ENCODE assay signal across 8 mouse cellular contexts in genomic region chr12:74284020-74284684, GRCm38 (mm10). TPM values are rescaled to one million over a fixed set of nuclear protein-coding genes. Genes with fewer than 3 reads are reported as not detected.
DNase-seq lines count a peak whose midpoint lies in the region; ATAC-seq lines count a peak whose summit lies in the region.

No protein-coding gene starts in this region.

- peak; percentile 98 for ATAC-seq in forebrain, embryonic 13.5 days
- ATAC-seq in heart, embryonic 16.5 days (replicated peaks; ENCODE audit: extremely low read depth, insufficient read depth, low FRiP score) = peak; percentile 96
- peak; percentile 80 for ATAC-seq in liver, embryonic 11.5 days (replicated peaks; ENCODE audit: low FRiP score)
- peak; percentile 93 for ATAC-seq in neural tube, embryonic 11.5 days (ENCODE audit: insufficient read depth, low FRiP score, low TSS enrichment)

- peaks cover 16% of the 10 kb centered on the region for H3K4me1 ChIP-seq in forebrain, embryonic 13.5 days
- peaks cover 6% of the 10 kb centered on the region for H3K4me1 ChIP-seq in heart, embryonic 16.5 days (ENCODE audit: control insufficient read depth, insufficient read depth, low read length)
- H3K4me1 ChIP-seq in liver, embryonic 11.5 days (replicated peaks; ENCODE audit: control insufficient read depth, insufficient read depth, low read length) = no peaks in the 10 kb centered on the region
- H3K4me1 ChIP-seq in neural tube, embryonic 11.5 days (ENCODE audit: control insufficient read depth, insufficient read depth, low read length) = no peaks in the 10 kb centered on the region

- H3K27me3 ChIP-seq in forebrain, embryonic 13.5 days = peaks cover 11% of the 10 kb centered on the region; the same call in 1 of the 2 replicates
- H3K27me3 ChIP-seq in heart, embryonic 16.5 days (ENCODE audit: control insufficient read depth, insufficient read depth, low read length) = peaks cover 28% of the 10 kb centered on the region
- H3K27me3 ChIP-seq in liver, embryonic 11.5 days (replicated peaks; ENCODE audit: control insufficient read depth, insufficient read depth, low read length) = peaks cover 24% of the 10 kb centered on the region
- H3K27me3 ChIP-seq in neural tube, embryonic 11.5 days (ENCODE audit: control insufficient read depth, insufficient read depth, low read length) = peaks cover 9% of the 10 kb centered on the region

- H3K9me3 ChIP-seq in forebrain, embryonic 13.5 days (replicated peaks) = no peaks in the 10 kb centered on the region
- no peaks in the 10 kb centered on the region for H3K9me3 ChIP-seq in heart, embryonic 16.5 days (replicated peaks; ENCODE audit: control insufficient read depth, low read length)
- H3K9me3 ChIP-seq in liver, embryonic 11.5 days (ENCODE audit: control insufficient read depth, low read length) = no peaks in the 10 kb centered on the region
- no peaks in the 10 kb centered on the region for H3K9me3 ChIP-seq in neural tube, embryonic 11.5 days (ENCODE audit: control insufficient read depth, low read length)

- DNase-seq in cerebellum, adult 11 months = peak; percentile 59
- DNase-seq in kidney, postnatal 14 days = peak; percentile 79
- peak; percentile 67 for DNase-seq in liver, embryonic 11.5 days (ENCODE audit: low spot score)
- DNase-seq in neural tube, embryonic 11.5 days (ENCODE audit: low spot score) = peak; percentile 97
- DNase-seq in thymus, adult 18-20 months = peak; percentile 15 to 24
- no peak for DNase-seq in spleen, postnatal 14 days (ENCODE audit: low spot score in 2 of 2)

- H3K4me3 ChIP-seq in forebrain, embryonic 13.5 days = peak overlapping the region; percentile 50
- peak overlapping the region; percentile 51 for H3K4me3 ChIP-seq in heart, embryonic 16.5 days (ENCODE audit: low read length)
- peak overlapping the region; percentile 33 for H3K4me3 ChIP-seq in liver, embryonic 11.5 days (ENCODE audit: low read depth, low read length)
- H3K4me3 ChIP-seq in neural tube, embryonic 11.5 days (ENCODE audit: low read depth, low read length) = peak overlapping the region; percentile 30

- H3K27ac ChIP-seq in forebrain, embryonic 13.5 days = no peak overlapping the region
- H3K27ac ChIP-seq in heart, embryonic 16.5 days (ENCODE audit: low read length) = no peak overlapping the region
- no peak overlapping the region for H3K27ac ChIP-seq in liver, embryonic 11.5 days (ENCODE audit: low read depth, low read length)
- no peak overlapping the region for H3K27ac ChIP-seq in neural tube, embryonic 11.5 days (ENCODE audit: low read depth, low read length)

- no peaks in the 10 kb centered on the region for H3K36me3 ChIP-seq in forebrain, embryonic 13.5 days (ENCODE audit: poor library complexity, severe bottlenecking)
- H3K36me3 ChIP-seq in heart, embryonic 16.5 days (ENCODE audit: control insufficient read depth, insufficient read depth) = no peaks in the 10 kb centered on the region
- no peaks in the 10 kb centered on the region for H3K36me3 ChIP-seq in liver, embryonic 11.5 days (ENCODE audit: control insufficient read depth, insufficient read depth, low read length)
- no peaks in the 10 kb centered on the region for H3K36me3 ChIP-seq in neural tube, embryonic 11.5 days (ENCODE audit: control insufficient read depth, insufficient read depth, low read length)

- peak overlapping the region; percentile 84 for H3K4me2 ChIP-seq in forebrain, embryonic 13.5 days
- H3K4me2 ChIP-seq in heart, embryonic 16.5 days (ENCODE audit: low read depth, low read length) = peak overlapping the region; percentile 80
- peak overlapping the region; percentile 65 for H3K4me2 ChIP-seq in liver, embryonic 11.5 days
- H3K4me2 ChIP-seq in neural tube, embryonic 11.5 days (ENCODE audit: low read depth) = peak overlapping the region; percentile 63

- 1% methylated on average over 49 of the region's 49 CpGs for WGBS in forebrain, embryonic 13.5 days
- under 1% methylated on average over 49 of the region's 49 CpGs for WGBS in heart, embryonic 16.5 days
- WGBS in liver, embryonic 11.5 days = 1% methylated on average over 48 of the region's 49 CpGs
- WGBS in neural tube, embryonic 11.5 days = 1% methylated on average over 49 of the region's 49 CpGs

- H3K9ac ChIP-seq in forebrain, embryonic 13.5 days = peak overlapping the region; percentile 63
- H3K9ac ChIP-seq in heart, embryonic 16.5 days (ENCODE audit: low read length) = peak overlapping the region; percentile 0; the same call in 1 of the 2 replicates
- no peak overlapping the region for H3K9ac ChIP-seq in liver, embryonic 11.5 days (ENCODE audit: low read depth, low read length)
- H3K9ac ChIP-seq in neural tube, embryonic 11.5 days (ENCODE audit: low read length) = peak overlapping the region; percentile 29

RNA-seq across cellular contexts. Expression of gene Gm11042, which starts 32.0 kb away (rescaled TPM):
- not detected in 2 replicates for polyA plus RNA-seq in forebrain, embryonic 13.5 days (2015; fragmentation: Nextera tagmentation; extraction: Ambion mirVana)
- not detected in 2 replicates for polyA plus RNA-seq in heart, embryonic 16.5 days (2015; fragmentation: Nextera tagmentation; extraction: Ambion mirVana)
- polyA plus RNA-seq in liver, embryonic 11.5 days (2014; fragmentation: Nextera tagmentation; extraction: Ambion mirVana) = not detected in 2 replicates
- not detected in 2 replicates for polyA plus RNA-seq in neural tube, embryonic 11.5 days (2014; fragmentation: Nextera tagmentation; extraction: Ambion mirVana)

Comparison
In these comparisons a context has a peak if more than half of its experiments do, and no peak if none do; other contexts are left out.
1. DNase-seq: peak in cerebellum, adult 11 months (single experiment), kidney, postnatal 14 days (single experiment), liver, embryonic 11.5 days (single experiment), neural tube, embryonic 11.5 days (single experiment) and thymus, adult 18-20 months (2 of 2); none in spleen, postnatal 14 days (0 of 2).
2. Peak in every context shown above with its lines, with median percentiles within 50 percentile points of each other: ATAC-seq, H3K4me2 ChIP-seq and H3K4me3 ChIP-seq.